Mouse (Mus musculus): ENCODE results near the gene Sp2.

The Sp2 gene

DNA sequence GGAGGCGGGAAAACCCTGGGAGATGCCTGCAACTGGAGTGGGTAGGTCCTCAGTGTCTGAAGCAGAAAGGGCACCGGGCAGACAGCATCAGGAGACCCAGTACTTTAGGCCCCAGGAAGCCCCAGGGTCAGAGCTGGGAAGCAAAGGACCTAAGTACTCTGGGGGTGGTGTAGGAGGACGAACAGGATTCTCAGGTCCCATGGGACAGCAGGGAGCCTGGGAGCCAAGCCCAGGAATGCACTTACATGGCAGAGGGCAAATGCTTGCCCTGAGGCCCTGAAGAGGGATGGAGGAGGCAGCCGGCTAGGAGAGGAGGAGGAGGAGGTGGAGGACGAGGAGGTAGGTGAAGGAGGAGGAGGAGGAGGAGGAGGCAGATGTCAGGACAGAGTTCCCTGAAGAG lies 12.3 kb upstream of the Sp2 start:
- no peak for DNase-seq

DNA sequence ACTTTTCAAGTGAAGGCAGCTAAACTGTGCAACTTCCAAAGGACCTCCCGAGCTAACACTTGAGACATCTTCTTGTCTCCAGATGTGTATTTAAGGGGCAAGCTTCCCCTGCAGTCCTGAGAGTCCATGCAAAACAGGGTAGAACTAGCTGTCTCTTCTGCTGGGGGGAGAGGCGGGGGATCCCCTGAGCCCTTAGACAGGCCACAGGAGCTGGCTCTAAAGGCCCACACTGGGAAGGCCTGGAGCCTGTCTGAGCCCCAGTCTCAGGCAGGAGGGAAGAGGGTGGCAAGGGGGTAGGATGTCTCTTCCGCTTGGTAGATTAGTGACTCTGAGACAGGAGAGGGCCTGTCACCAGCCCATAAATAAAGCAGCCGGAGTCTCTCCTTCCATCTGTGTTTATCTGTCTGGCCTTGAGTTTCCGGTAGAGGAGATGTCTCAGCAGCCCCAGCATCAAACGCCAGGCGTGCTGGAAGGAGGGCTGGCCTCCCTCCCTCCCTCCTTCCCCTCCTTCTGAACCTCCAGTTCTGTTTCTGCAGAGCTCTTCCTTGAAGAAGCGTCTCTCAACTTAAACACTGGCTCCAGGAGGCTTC lies 10.1 kb upstream of the Sp2 start:
- no peak for DNase-seq

GRCm38 (mm10) chr11:96991501-96991900 lies 8.7 kb upstream of the Sp2 start:
- no peak for DNase-seq

DNA sequence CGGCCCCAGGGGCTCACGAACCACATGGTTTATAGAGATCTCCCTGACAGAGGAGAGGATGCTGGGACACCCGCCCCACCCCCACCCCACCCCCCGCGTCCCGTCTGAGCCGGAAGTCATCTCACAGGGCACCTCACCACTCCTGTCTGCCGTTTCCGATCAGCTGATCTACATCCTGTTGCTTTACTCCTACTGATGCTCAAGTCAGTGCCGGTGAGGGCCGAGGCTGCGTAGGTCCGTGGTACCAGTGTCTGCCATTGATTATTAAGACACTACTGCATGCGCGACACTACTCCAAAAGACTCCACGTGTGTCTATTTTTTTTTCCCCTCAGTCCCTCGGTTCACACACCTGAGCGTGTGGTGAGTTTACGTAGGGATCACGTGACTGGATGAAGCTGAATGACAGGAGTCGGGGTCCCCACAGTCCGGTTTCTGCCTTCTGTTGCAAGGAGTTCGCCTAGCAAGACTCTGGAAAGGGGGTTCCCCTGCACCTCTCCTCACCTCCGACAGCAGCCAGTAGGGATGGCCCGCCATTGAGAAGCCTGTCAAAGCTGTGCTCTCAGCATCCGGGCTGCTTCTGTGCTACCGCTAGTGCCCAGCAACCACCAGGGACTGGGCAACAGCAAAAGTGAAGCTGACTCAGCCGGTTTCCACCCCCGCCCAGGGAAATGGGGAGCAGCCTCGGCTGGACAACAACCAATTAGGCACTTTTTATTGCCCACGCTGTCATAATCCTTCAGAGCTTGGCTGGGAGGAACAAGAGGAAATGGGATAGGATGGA lies 5.3 kb upstream of the Sp2 start:
- DNase-seq, result no peak

DNA sequence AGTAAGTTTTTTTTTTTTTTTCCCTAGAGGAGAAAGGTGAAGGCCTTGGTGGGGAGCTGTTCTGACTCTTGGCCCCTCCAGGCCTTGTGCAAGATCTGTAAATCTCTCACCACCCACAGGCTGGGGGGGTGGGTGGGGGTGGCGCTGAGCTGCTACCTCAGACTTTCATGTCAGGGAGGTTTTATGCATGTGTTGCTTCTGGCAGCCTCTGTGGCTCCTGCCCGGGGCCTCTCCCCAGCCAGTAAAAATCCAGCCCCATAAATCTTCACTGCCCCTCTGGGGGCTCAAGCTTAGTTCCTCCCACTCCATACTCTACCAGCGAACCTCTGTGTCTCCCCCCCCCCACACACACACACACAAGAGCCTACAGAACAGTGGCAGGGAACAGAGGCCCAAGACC lies 3.7 kb upstream of the Sp2 start:
- DNase-seq, result no peak

- no peak for DNase-seq
Measured at GRCm38 (mm10) chr11:96984903-96985302, 2.1 kb upstream of the Sp2 start.

DNA sequence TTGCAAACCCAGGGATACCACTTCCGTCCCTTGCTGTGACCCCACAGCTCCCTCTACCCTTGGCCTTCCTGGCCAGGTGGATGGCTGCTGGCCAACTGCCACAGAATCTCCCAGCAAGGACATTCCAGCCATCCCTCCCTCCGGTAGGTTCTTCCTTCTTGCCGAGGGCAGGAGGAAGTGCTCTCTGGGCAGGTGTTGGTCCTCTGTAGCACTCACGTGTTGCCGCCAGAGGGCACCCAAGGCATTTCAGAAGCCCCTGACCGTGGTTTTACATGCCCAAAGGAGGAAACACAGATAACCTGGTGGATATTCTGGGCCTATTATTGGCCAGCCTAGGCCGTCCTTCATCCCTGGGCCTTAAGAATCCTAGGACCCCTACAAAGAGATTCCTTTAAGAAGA lies 404 bp downstream of the Sp2 start:
- peak; percentile 81 for DNase-seq

- DNase-seq, result no peak
Measured at GRCm38 (mm10) chr11:96981461-96981860, 1.3 kb downstream of the Sp2 start.

GRCm38 (mm10) chr11:96980021-96980420 lies 2.7 kb downstream of the Sp2 start:
- DNase-seq, result no peak

GRCm38 (mm10) chr11:96979329-96979728 lies 3.4 kb downstream of the Sp2 start:
- DNase-seq, result no peak

DNA sequence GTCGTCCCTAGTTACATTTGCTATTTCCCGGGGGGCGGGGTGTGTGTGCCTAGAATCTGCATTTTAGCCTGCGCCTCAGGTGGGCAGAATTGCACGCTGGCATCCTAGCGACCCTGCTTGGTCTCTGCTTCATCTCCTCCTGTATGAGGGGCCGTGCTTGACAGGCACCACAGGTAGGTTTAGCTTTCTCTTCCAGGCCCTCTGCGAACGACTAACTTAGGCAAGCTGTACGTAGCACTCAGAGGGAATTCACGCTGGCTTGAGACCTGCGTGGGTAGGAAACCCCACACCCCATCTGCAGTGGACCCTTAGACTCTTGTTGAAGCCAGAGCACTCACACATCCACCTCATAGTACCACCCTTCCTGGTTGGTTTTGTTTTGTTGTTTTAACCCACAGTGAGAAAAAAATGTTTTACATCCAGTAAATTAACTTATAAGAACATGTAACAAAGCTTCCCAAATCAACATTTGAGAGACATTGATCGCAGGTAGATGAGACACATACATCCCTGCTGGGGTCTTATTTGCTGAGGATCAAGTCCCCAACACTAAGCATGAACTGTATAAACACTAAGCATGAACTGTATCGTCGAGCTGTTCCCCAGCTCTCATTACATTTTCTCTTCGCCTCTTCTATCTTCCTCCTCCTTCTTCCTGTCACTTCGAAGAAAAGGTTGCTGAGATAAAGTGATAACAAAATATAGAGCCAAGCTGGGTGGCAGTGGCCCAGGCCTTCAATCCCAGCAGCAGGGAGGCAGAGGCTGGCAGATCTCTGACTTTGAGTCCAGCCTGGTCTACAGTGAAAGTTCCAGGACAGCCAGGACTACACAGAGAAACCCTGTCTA lies 4.1 kb downstream of the Sp2 start:
- no peak for DNase-seq

- peak; percentile 99 for DNase-seq
Measured at GRCm38 (mm10) chr11:96977606-96978400, 5.0 kb downstream of the Sp2 start.

DNA sequence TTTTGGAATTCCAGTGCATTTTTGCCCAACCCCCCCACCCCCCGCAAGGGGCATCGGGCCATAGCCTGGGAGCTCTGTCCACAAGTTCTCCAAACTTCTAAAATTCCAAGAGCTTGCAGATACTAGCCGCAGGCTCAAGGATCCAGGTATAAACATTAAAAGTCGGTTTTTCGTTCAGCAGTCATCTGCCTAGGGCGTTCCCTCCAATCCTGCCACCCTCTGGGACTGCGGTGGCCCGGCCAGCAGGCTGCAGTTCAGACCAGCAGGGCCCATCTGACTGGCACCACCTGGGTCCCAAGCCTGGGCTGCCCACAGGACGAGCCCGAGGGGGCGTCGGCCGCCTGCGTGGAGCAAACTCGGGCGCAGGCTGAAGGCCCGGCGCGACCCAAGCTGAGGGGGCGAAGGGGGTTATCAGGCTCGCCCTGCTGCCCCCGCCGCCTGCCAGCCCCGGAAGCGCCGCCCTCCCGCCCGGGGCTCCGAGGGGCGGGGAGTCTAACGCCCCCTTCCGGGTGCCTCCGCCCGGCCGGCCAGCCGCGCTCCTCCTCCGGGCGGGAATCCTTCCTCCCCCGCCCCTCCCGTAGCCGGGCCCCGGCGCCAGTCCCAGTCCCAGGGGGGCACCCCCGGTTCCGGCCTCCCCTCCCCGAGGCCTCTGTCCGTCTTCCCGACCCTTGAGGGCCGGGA lies 5.7 kb downstream of the Sp2 start:
- DNase-seq, result peak; percentile 79

DNA sequence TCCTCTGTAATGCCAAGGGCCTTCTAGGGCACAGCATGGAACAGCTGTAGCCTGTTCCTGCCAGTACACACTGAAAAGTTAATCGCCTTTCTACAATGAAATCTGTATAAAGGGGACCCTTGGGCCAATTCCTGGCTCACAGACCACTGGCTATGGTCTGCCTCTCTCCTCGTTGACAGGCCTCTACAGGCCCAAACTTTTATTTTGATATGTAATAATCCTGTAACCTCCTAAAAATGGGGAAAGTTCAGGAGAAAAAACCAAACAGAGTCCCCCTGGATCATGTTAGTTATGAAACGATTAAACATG lies 6.4 kb downstream of the Sp2 start:
- DNase-seq, result no peak

DNA sequence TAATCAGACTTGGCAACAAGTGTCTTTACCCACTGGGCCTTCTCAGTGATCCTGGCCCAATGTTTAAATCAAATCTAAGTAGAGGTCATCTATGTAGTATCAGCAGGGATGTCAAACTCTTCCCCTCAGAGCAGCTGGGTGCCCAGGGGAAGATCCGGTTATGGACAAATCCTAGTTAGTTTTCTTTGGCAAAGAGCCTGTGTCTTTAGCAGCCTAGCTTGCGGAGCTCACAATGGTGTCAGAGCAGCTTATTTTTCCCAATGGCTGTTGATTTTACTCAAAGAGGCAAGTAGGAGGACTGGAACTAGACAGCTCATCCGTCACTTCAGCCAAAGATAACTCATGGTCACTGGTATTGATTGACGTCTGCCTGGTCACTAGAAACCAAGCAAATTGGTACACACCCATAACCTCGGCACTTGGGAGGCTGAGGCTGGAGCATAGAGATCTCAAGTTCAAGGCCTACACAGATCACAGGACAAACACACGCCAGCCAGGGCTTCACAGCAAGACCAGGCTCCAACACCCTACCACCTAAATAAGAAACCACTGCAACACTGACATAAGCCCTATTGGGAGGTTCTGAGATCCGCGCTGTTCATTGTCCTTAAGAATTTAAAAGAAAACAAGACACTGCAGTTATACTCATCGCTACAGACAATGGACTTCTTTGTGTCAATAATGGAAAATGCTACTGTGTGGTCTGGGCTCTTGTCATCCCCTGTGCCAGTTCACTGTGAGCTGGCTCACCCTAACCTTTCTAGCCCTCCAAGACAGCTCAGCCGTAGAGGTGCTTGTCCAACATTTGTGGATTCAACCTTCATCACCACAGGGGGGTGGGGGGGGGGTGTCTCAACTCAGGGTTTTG lies 7.0 kb downstream of the Sp2 start:
- no peak for DNase-seq

- no peak for DNase-seq
Measured at GRCm38 (mm10) chr11:96974813-96975212, 7.9 kb downstream of the Sp2 start.

DNA sequence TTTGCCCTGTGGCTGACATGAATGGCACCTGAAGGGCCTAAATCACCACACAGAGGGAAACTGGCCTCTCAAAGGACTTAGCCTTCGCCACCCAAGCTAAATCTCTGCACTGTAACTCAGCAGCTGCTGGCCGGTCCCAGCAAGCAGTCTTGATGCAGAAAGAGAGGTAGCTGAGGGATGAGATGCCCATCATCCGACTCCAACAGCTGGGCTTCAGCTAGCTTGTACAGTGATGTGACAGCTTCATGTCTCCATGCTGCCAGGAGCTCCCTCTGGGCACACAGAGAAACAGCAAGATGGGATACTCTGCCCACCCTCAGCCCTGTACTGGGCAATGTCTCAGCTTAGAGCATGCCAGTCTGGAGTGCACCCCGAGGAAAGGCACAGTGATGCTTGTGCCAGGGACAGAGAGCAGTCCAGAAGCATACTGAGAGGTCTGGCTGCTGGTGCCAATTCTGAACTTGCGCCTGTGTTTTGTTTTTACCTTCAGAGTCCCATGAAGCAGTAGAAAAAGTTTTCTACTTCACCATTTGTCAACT lies 9.3 kb downstream of the Sp2 start:
- DNase-seq, result no peak

GRCm38 (mm10) chr11:96972906-96973305 lies 9.9 kb downstream of the Sp2 start:
- no peak for DNase-seq

DNA sequence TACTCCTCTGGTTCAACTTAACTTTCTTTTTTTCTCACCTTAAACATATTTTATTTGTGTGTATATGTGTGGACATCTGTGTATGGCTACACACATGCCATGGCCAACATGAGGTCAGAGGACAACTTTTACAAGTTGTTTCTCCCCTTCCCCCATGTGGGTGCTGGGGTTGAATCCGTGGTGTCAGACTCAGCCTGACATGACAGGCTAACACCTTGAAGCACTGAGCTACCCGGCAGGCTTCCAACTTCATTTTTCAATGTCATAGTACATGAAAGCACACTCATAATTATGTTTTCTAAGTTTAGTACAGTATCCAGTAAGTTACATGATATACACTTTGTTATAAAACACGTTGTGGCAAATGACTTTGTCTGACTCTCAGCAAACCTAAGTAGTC lies 12.4 kb downstream of the Sp2 start:
- DNase-seq, result no peak

- no peak for DNase-seq
Measured at GRCm38 (mm10) chr11:96969746-96970145, 13.0 kb downstream of the Sp2 start.

DNA sequence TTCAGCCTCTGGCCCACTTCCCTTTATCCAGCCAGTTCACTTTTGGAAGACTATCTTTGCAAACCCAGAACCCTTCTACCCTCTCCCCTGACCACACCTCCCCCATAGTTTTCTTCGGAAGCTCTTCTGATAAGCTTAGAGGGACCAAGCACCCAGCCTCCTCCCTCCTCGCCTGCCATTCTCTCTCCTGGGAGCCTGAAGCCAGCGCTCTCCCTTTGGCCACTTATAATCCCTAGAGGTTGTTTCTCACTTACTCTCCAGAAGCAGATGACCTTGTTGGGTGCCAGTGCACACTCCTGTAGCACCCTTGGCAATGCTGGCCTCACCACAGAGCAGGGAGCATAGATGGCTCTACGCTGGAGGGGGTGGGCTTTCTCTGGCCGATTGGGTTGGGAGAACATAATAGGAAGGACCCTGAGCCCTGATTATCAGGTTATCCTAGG lies 13.5 kb downstream of the Sp2 start:
- DNase-seq, result no peak

All from right cerebral cortex, postnatal 14 days (tissue).